Mouse (Mus musculus): ENCODE measurements around the gene Kcnn4. TPM values are rescaled to one million over a fixed set of nuclear protein-coding genes. Genes with fewer than 3 reads are reported as not detected.

The Kcnn4 gene
- total RNA-seq, 4 experiments from 2014 or later: 0.44 to 1.3 (median 0.69) TPM

- no peak for DNase-seq (ENCODE audit: low spot score)
Measured at GRCm38 (mm10) chr7:24425919-24426318, 55.9 kb downstream of the Kcnn4 start.

- no peak for DNase-seq (ENCODE audit: low spot score)
Measured at GRCm38 (mm10) chr7:24427168-24427567, 57.1 kb downstream of the Kcnn4 start.

- no peak for DNase-seq (ENCODE audit: low spot score)
Measured at GRCm38 (mm10) chr7:24428725-24429124, 58.7 kb downstream of the Kcnn4 start.

- peak; percentile 20 for DNase-seq (ENCODE audit: low spot score)
Measured at GRCm38 (mm10) chr7:24429413-24430112, 59.5 kb downstream of the Kcnn4 start.

GRCm38 (mm10) chr7:24430551-24431345, 60.7 kb downstream of the Kcnn4 start:
- DNase-seq (ENCODE audit: low spot score): no peak

- no peak for DNase-seq (ENCODE audit: low spot score)
Measured at GRCm38 (mm10) chr7:24431713-24432112, 61.6 kb downstream of the Kcnn4 start.

- no peak for DNase-seq (ENCODE audit: low spot score)
Measured at GRCm38 (mm10) chr7:24435305-24435704, 65.2 kb downstream of the Kcnn4 start.

Small RNA genes within 50 kb of the gene (microRNA-seq; reads per million reads assigned to microRNA genes)
- gene Gm27592: not detected

Other genes with a start within 250 kb of the Kcnn4 start
- 1 to 10 TPM; 4.0 to 5.5 (median 4.5) TPM for gene Zfp235, start 236.1 kb upstream of the Kcnn4 start, total RNA-seq (2022)
- gene Zfp114, start 195.2 kb upstream of the Kcnn4 start, total RNA-seq (2022): under 1 TPM in 2 of 4 experiments, not detected in 2; 0.11 to 0.13 TPM
- 1 to 10 TPM; 1.8 to 4.3 (median 3.4) TPM for gene Zfp111, start 158.8 kb upstream of the Kcnn4 start, total RNA-seq (2022)
- 1 to 10 TPM; 1.7 to 2.0 (median 1.9) TPM for gene Zfp109, start 132.7 kb upstream of the Kcnn4 start, total RNA-seq (2022)
- gene Zfp108, start 115.5 kb upstream of the Kcnn4 start, total RNA-seq (2022): 1 to 10 TPM; 1.4 to 1.8 (median 1.5) TPM
- 1 to 10 TPM; 3.5 to 7.4 (median 4.0) TPM for gene Zfp93, start 99.8 kb upstream of the Kcnn4 start, total RNA-seq (2022)
- 1 to 10 TPM; 3.0 to 5.1 (median 3.7) TPM for gene Zfp61, start 69.0 kb upstream of the Kcnn4 start, total RNA-seq (2022)
- gene Zfp94, start 53.6 kb upstream of the Kcnn4 start, total RNA-seq (2022): 1 to 10 TPM; 1.1 to 2.8 (median 2.1) TPM
- gene Tescl, start 36.3 kb upstream of the Kcnn4 start, total RNA-seq (2022): under 1 TPM in 1 of 4 experiments, not detected in 3; 0.50 TPM
- gene Lypd5, start 21.1 kb upstream of the Kcnn4 start, total RNA-seq (2022): not detected
- gene Smg9, start 29.4 kb downstream of the Kcnn4 start, total RNA-seq (2022): 1 to 10 TPM; 5.9 to 8.3 (median 8.0) TPM
- under 1 TPM in 1 of 4 experiments, not detected in 3; 0.32 TPM for gene Irgc1, start 82.0 kb downstream of the Kcnn4 start, total RNA-seq (2022)
- 1 to 10 TPM; 1.7 to 9.2 (median 2.6) TPM for gene Plaur, start 92.2 kb downstream of the Kcnn4 start, total RNA-seq (2022)
- 10 to 100 TPM; 16.6 to 22.0 (median 18.7) TPM for gene Cadm4, start 111.8 kb downstream of the Kcnn4 start, total RNA-seq (2022)
- 10 to 100 TPM; 15.1 to 17.1 (median 15.6) TPM for gene Zfp428, start 136.7 kb downstream of the Kcnn4 start, total RNA-seq (2022)
- gene AC161166.1, start 142.2 kb downstream of the Kcnn4 start, total RNA-seq (2022): not detected
- 10 to 100 TPM; 16.2 to 20.0 (median 18.2) TPM for gene Irgq, start 160.4 kb downstream of the Kcnn4 start, total RNA-seq (2022)
- gene Pinlyp, start 175.9 kb downstream of the Kcnn4 start, total RNA-seq (2022): not detected
- 10 to 100 TPM; 19.7 to 30.8 (median 27.1) TPM for gene Xrcc1, start 176.0 kb downstream of the Kcnn4 start, total RNA-seq (2022)
- 10 to 100 TPM; 66.1 to 75.2 (median 70.0) TPM for gene Ethe1, start 217.3 kb downstream of the Kcnn4 start, total RNA-seq (2022)
- under 1 TPM in 1 of 4 experiments, not detected in 3; 0.09 TPM for gene Zfp575, start 217.4 kb downstream of the Kcnn4 start, total RNA-seq (2022)
- under 1 TPM; 0.35 to 0.83 (median 0.39) TPM for gene Phldb3, start 240.5 kb downstream of the Kcnn4 start, total RNA-seq (2022)

All from heart, adult 8-10 months (tissue).